Mouse (Mus musculus): ENCODE data around the gene Gphb5. TPM values are rescaled to one million over a fixed set of nuclear protein-coding genes. Genes with fewer than 3 reads are reported as not detected.

The Gphb5 gene
- polyA plus RNA-seq, 1 experiment from 2014 or later, result not detected

GRCm38 (mm10) chr12:75429685-75430396 is 13.3 kb upstream of the Gphb5 start:
- WGBS, result 86% methylated on average over 1 of the region's 1 CpGs
- H3K36me3 ChIP-seq, result no peaks in the 10 kb centered on the region
- DNase-seq (ENCODE audit: low spot score), result no peak
- H3K27me3 ChIP-seq (ENCODE audit: low read depth, poor library complexity, severe bottlenecking), result no peaks in the 10 kb centered on the region
- no peak overlapping the region for H3K4me3 ChIP-seq
- H3K27ac ChIP-seq (replicated peaks), result no peak overlapping the region
- no peaks in the 10 kb centered on the region for H3K4me1 ChIP-seq
- H3K9me3 ChIP-seq (replicated peaks), result no peaks in the 10 kb centered on the region

GRCm38 (mm10) chr12:75428719-75429118 is 12.1 kb upstream of the Gphb5 start:
- DNase-seq (ENCODE audit: low spot score), result no peak
- Histone ChIP-seq H3K27me3 (ENCODE audit: low read depth, poor library complexity, severe bottlenecking) (no peaks in the 10 kb centered on the region), H3K4me1 (no peaks in the 10 kb centered on the region), H3K4me3 (no peak overlapping the region), H3K27ac (replicated peaks) (no peak overlapping the region), H3K36me3 (no peaks in the 10 kb centered on the region), H3K9me3 (replicated peaks) (no peaks in the 10 kb centered on the region)
- WGBS, result 88% methylated on average over 6 of the region's 6 CpGs

GRCm38 (mm10) chr12:75425882-75426281 is 9.3 kb upstream of the Gphb5 start:
- no peaks in the 10 kb centered on the region for H3K4me1 ChIP-seq
- no peak overlapping the region for H3K4me3 ChIP-seq
- no peaks in the 10 kb centered on the region for H3K27me3 ChIP-seq (ENCODE audit: low read depth, poor library complexity, severe bottlenecking)
- H3K27ac ChIP-seq (replicated peaks), result no peak overlapping the region
- 84% methylated on average over 7 of the region's 7 CpGs for WGBS
- no peak for DNase-seq (ENCODE audit: low spot score)
- H3K36me3 ChIP-seq, result no peaks in the 10 kb centered on the region
- H3K9me3 ChIP-seq (replicated peaks), result no peaks in the 10 kb centered on the region

DNA sequence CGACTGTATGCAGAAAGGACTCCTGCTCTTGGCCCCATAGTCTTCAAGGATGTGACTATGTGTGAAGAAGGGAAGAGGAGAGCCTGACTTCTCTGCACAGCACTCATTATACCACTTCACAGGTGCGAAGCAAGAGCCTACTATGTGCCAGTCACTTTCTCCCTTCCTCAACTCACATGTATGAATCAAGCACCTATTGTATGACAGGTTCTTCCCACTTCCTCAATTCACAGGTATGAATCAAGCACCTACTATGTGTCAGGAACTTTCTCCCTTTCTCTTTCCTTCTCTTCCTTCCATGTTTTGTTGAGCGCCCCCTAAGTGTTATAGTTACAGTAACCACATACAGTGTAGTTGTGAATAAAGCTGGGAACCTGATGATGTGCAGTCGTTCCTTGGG is 8.2 kb upstream of the Gphb5 start:
- WGBS, result 90% methylated on average over 4 of the region's 4 CpGs
- no peaks in the 10 kb centered on the region for H3K9me3 ChIP-seq (replicated peaks)

DNA sequence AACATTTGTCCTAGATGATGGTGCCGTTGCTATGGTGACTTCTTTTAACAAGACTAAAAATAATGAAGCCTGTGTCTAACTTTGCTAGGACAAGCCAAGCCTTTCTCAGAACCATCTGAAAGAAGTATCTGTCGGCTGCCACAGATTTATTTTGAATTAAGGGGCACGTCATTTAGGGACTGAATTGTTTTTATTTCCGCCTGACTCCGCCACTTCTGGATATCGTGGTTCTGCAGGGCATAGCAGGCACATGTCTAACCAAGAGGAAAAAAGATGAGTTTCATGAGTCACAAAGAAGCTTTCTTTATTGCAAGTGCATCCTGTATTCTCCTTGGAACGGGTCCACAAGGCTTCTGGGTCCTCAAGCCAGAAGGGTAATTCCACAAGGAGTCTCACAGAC is 7.8 kb upstream of the Gphb5 start:
- Histone ChIP-seq H3K9me3 (replicated peaks) (no peaks in the 10 kb centered on the region), H3K4me1 (no peaks in the 10 kb centered on the region), H3K4me3 (no peak overlapping the region), H3K27me3 (ENCODE audit: low read depth, poor library complexity, severe bottlenecking) (no peaks in the 10 kb centered on the region), H3K36me3 (no peaks in the 10 kb centered on the region), H3K27ac (replicated peaks) (no peak overlapping the region)
- 86% methylated on average over 7 of the region's 7 CpGs for WGBS
- DNase-seq (ENCODE audit: low spot score), result no peak

More for the DNA sequence above, 8.2 kb upstream of the Gphb5 start:
- Histone ChIP-seq H3K4me1 (no peaks in the 10 kb centered on the region), H3K4me3 (no peak overlapping the region), H3K36me3 (no peaks in the 10 kb centered on the region), H3K27me3 (ENCODE audit: low read depth, poor library complexity, severe bottlenecking) (no peaks in the 10 kb centered on the region), H3K27ac (replicated peaks) (no peak overlapping the region)
- no peak for DNase-seq (ENCODE audit: low spot score)

- no peak for DNase-seq (ENCODE audit: low spot score)
- no peaks in the 10 kb centered on the region for H3K27me3 ChIP-seq (ENCODE audit: low read depth, poor library complexity, severe bottlenecking)
- H3K4me1 ChIP-seq, result no peaks in the 10 kb centered on the region
- no peak overlapping the region for H3K4me3 ChIP-seq
- H3K27ac ChIP-seq (replicated peaks), result no peak overlapping the region
- WGBS, result 76% methylated on average over 6 of the region's 6 CpGs
- no peaks in the 10 kb centered on the region for H3K36me3 ChIP-seq
- H3K9me3 ChIP-seq (replicated peaks), result no peaks in the 10 kb centered on the region
These were observed 1.6 kb downstream of the Gphb5 start for GRCm38 (mm10) chr12:75414991-75415390.

GRCm38 (mm10) chr12:75412964-75413363 is 3.6 kb downstream of the Gphb5 start:
- Histone ChIP-seq H3K4me3 (no peak overlapping the region), H3K9me3 (replicated peaks) (no peaks in the 10 kb centered on the region), H3K4me1 (no peaks in the 10 kb centered on the region), H3K36me3 (no peaks in the 10 kb centered on the region), H3K27ac (replicated peaks) (no peak overlapping the region), H3K27me3 (ENCODE audit: low read depth, poor library complexity, severe bottlenecking) (no peaks in the 10 kb centered on the region)
- DNase-seq (ENCODE audit: low spot score), result no peak
- 90% methylated on average over 9 of the region's 9 CpGs for WGBS

GRCm38 (mm10) chr12:75397077-75397476 is 19.5 kb downstream of the Gphb5 start:
- 79% methylated on average over 7 of the region's 7 CpGs for WGBS
- Histone ChIP-seq H3K27ac (replicated peaks) (no peak overlapping the region), H3K9me3 (replicated peaks) (no peaks in the 10 kb centered on the region), H3K4me3 (no peak overlapping the region), H3K27me3 (ENCODE audit: low read depth, poor library complexity, severe bottlenecking) (no peaks in the 10 kb centered on the region), H3K4me1 (no peaks in the 10 kb centered on the region), H3K36me3 (no peaks in the 10 kb centered on the region)
- DNase-seq (ENCODE audit: low spot score), result no peak

- H3K36me3 ChIP-seq, result no peaks in the 10 kb centered on the region
- no peaks in the 10 kb centered on the region for H3K9me3 ChIP-seq (replicated peaks)
- WGBS, result 83% methylated on average over 3 of the region's 3 CpGs
- H3K4me1 ChIP-seq, result no peaks in the 10 kb centered on the region
- DNase-seq (ENCODE audit: low spot score), result no peak
- no peaks in the 10 kb centered on the region for H3K27me3 ChIP-seq (ENCODE audit: low read depth, poor library complexity, severe bottlenecking)
- H3K4me3 ChIP-seq, result no peak overlapping the region
- H3K27ac ChIP-seq (replicated peaks), result no peak overlapping the region
These were observed 20.0 kb downstream of the Gphb5 start for GRCm38 (mm10) chr12:75396616-75397015.

DNA sequence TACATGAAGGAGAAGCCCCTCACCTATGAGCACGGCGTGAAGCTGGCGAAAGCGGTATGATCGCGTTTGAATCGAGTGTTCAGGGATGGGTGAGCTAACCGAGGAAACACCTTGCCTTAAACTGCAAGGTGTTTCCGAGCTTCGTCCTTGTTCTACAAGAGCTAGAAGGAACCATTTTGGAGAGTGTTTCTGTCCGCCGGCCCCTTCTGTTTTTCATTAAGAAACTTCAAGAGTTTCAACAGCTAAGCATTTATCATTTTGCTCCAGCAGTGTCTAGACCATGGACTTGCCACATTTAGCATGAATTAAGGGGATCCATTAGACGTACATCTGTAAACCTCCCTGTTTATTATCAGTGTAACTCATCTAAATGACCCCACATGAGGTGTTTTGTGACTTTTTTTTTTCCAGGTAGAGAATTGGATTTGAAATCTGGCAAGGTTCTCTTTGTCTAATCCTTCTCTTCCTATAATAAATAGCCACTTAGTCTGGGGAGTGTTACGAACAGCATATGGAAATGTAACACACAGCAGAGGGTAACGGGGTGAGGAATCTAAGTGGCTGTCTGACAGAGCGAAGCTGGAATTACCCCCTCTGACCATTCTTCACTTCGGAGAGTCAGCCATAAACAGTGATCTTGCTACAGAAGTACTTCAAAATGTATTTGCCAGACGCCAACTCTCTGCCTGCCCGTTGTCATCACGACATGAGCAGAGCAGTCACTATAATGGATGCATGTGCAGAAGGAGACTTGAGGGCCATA is 22.4 kb downstream of the Gphb5 start:
- H3K27ac ChIP-seq (replicated peaks), result no peak overlapping the region
- no peak for DNase-seq (ENCODE audit: low spot score)
- H3K36me3 ChIP-seq, result no peaks in the 10 kb centered on the region
- 91% methylated on average over 20 of the region's 20 CpGs for WGBS
- no peaks in the 10 kb centered on the region for H3K27me3 ChIP-seq (ENCODE audit: low read depth, poor library complexity, severe bottlenecking)
- H3K9me3 ChIP-seq (replicated peaks), result no peaks in the 10 kb centered on the region
- H3K4me1 ChIP-seq, result no peaks in the 10 kb centered on the region
- H3K4me3 ChIP-seq, result no peak overlapping the region

- WGBS, result 82% methylated on average over 9 of the region's 9 CpGs
These were observed 25.1 kb downstream of the Gphb5 start for GRCm38 (mm10) chr12:75391526-75391925.

GRCm38 (mm10) chr12:75389308-75390135 is 27.1 kb downstream of the Gphb5 start:
- no peaks in the 10 kb centered on the region for H3K36me3 ChIP-seq
- no peaks in the 10 kb centered on the region for H3K9me3 ChIP-seq (replicated peaks)
- DNase-seq (ENCODE audit: low spot score), result peak; percentile 50
- H3K4me3 ChIP-seq, result no peak overlapping the region
- WGBS, result 52% methylated on average over 20 of the region's 20 CpGs
- H3K27me3 ChIP-seq (ENCODE audit: low read depth, poor library complexity, severe bottlenecking), result no peaks in the 10 kb centered on the region
- H3K27ac ChIP-seq (replicated peaks), result no peak overlapping the region
- H3K4me1 ChIP-seq, result no peaks in the 10 kb centered on the region

More at GRCm38 (mm10) chr12:75391526-75391925, 25.1 kb downstream of the Gphb5 start:
- Histone ChIP-seq H3K36me3 (no peaks in the 10 kb centered on the region), H3K27me3 (ENCODE audit: low read depth, poor library complexity, severe bottlenecking) (no peaks in the 10 kb centered on the region), H3K4me3 (no peak overlapping the region), H3K27ac (replicated peaks) (no peak overlapping the region), H3K4me1 (no peaks in the 10 kb centered on the region), H3K9me3 (replicated peaks) (no peaks in the 10 kb centered on the region)
- no peak for DNase-seq (ENCODE audit: low spot score)
